Mouse (Mus musculus) megakaryocyte, embryonic 14.5 days (primary cell): ENCODE data around the gene Oxnad1. TPM values are rescaled to one million over a fixed set of nuclear protein-coding genes. Genes with fewer than 3 reads are reported as not detected.
"Not testable (repeated sequence)": the region's sequence is repeated elsewhere in the genome, so short reads cannot be mapped to it uniquely, and the experiment has no call there.

Experiments
- H3K27me3 ChIP-seq: replicated peaks from 2 replicates; pipeline ENCODE3; 2012; ENCODE audit warnings: inconsistent platforms
- H3K36me3 ChIP-seq: replicated peaks from 2 replicates; pipeline ENCODE3; 2012; ENCODE audit warnings: low read length, inconsistent platforms, mixed read lengths
- H3K4me1 ChIP-seq: 2 replicates; pipeline ENCODE4 v1.6.1; 2012; ENCODE audit warnings: inconsistent platforms
- H3K4me3 ChIP-seq: replicated peaks from 2 replicates; pipeline ENCODE3; 2012; ENCODE audit warnings: moderate library complexity, mild to moderate bottlenecking, inconsistent platforms
- H3K9me3 ChIP-seq: 2 replicates; pipeline ENCODE4 v1.6.1; 2012; ENCODE audit warnings: inconsistent platforms
- FLI1 ChIP-seq: IDR thresholded peaks from 2 replicates; pipeline ENCODE4 v1.6.1; 2012; ENCODE audit warnings: low read length, inconsistent platforms, mixed read lengths
- GATA1 ChIP-seq: IDR thresholded peaks from 3 replicates; pipeline ENCODE4 v1.6.1; 2012; ENCODE audit warnings: mixed read lengths, low read length, inconsistent platforms, borderline replicate concordance
- polyA plus RNA-seq: library from polyadenylated mRNA; stranded (reverse); fragments of >175 nt; gene quantifications from 2 replicates; pipeline ENCODE4 v1.2.3, GENCODE M21; 2012; ENCODE audit warnings: low replicate concordance; ENCODE audit not compliant: insufficient read depth

Gene Oxnad1
- polyA plus RNA-seq, 1 experiment, result 17.6 TPM

DNA sequence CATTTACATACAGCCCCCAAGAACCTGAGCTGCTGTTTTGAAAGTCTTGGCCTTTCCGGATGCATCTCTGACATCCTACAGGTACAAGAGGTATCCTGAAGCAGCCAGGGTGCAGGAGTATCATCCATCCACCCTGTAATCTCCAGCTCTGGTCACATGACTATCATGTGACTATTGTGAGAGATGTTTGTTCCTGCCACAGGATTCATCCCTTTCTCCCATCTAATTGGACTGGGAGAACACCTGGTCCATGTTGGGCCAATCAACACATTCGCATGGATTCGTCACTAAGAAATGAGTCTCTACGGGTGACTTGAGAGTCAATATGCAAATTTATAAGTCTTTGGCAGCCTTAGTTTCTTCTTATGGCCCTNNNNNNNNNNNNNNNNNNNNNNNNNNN is 23.8 kb upstream of the Oxnad1 start:
- H3K36me3 ChIP-seq, result no peaks in the 10 kb centered on the region
- no peak overlapping the region for H3K4me3 ChIP-seq
- TF ChIP-seq GATA1 (no peak), FLI1 (no peak)
- H3K4me1 ChIP-seq, result peaks cover 4% of the 10 kb centered on the region
- H3K9me3 ChIP-seq, result peaks cover 28% of the 10 kb centered on the region
- peaks cover 31% of the 10 kb centered on the region for H3K27me3 ChIP-seq

DNA sequence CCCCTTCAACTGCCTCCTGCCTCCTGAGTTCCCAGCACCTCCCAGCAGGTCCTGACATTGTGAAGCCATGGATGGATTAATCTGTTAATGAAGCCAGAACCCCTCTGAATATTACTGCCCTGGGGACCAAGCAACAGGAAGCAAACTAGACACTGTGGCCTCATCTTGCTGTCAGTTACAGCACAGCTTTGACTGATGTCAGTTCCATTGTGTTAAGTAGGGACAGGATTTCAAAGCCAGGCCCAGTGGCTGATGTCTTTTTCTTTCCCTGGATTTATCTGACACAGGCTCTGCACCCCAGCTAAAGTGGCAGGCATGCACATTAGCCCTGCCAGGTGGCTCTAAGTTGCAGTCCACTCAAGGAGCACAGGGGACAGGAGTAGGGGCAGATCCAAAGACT is 12.4 kb upstream of the Oxnad1 start:
- Histone ChIP-seq H3K27me3 (peaks cover 12% of the 10 kb centered on the region), H3K9me3 (peaks cover 25% of the 10 kb centered on the region), H3K4me3 (peak overlapping the region; percentile 78), H3K4me1 (peaks cover 43% of the 10 kb centered on the region), H3K36me3 (no peaks in the 10 kb centered on the region)
- TF ChIP-seq FLI1 (no peak), GATA1 (no peak)

DNA sequence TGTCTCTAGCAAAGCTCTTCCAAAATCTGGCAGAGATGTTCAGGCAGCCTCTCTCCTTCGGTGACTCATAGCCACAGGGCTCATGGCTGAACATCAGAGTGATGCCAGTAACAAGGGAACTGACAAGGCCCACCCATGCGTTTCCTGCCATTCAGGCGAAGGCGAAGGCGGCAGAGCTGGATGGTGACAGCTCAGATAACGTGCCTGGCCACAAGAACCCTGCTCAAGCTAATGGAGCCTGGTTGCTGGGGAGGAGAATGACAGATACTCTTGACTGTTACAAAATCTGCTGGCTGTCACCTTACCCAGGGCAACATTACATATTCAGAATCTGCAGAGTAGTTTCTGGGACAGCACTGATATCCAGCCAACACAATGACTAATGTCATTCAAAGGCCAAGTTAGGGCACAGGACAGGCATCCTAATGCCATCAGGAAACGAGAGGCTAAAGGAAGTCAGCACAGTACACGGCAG is 11.9 kb upstream of the Oxnad1 start:
- TF ChIP-seq GATA1 (no peak; the same call in 2 of the 3 replicates), FLI1 (no peak)
- Histone ChIP-seq H3K27me3 (peaks cover 10% of the 10 kb centered on the region), H3K4me3 (peak overlapping the region; percentile 78), H3K9me3 (peaks cover 21% of the 10 kb centered on the region), H3K36me3 (no peaks in the 10 kb centered on the region), H3K4me1 (peaks cover 43% of the 10 kb centered on the region)

DNA sequence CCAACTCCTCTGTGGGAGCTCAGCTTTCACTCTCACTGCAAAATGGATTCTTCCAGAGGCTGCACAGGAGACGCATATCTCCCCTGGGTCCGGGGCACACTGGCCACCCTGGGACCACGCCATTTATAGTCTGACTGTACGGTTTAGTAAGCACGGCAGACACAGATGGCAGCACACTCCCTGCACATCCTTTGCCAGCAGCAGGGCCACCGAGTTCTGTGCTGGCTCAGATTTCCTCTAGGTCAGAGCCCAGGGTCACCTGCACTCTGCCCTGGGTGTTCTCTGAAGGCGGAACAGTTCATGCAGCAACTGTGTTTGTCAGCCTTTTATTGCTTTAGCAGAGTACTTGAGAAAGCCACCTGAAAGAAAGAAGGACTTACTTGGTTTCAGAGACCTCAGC is 11.3 kb upstream of the Oxnad1 start:
- peaks cover 43% of the 10 kb centered on the region for H3K4me1 ChIP-seq
- peaks cover 4% of the 10 kb centered on the region for H3K27me3 ChIP-seq

DNA sequence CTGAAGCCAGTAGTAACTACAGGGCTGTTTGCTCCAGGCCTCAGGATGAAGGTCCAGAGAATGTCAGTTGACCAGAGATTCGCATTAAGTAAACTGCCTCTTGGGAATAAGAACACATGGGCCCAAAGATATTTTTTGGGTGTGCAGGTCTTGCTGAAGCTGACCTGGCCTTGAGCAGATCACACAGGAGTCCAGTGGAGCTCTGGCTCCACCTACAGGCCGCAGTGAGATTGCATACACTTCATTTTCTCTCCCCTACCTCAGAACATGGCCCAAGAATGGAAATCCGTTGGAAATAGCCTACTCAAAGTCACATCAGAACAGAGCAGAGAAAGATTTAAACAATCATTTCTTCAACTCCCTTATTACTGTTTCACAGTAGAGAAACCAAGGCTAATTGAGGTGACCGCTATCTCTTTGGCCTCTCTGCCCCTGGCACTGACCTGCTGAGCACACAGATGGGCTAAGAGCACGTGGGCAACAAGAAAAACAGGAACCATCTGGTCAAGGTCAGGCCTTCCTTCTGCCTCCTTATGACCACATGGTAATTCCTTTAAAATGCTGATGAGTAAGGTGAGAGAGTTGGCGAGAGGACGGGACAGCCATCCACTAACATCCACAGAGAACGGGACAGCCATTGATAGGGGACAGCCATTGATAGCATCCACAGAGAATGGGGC is 8.1 kb upstream of the Oxnad1 start:
- Histone ChIP-seq H3K4me1 (peaks cover 43% of the 10 kb centered on the region), H3K4me3 (no peak overlapping the region), H3K36me3 (peaks cover 23% of the 10 kb centered on the region), H3K27me3 (peaks cover 2% of the 10 kb centered on the region), H3K9me3 (no peaks in the 10 kb centered on the region)
- TF ChIP-seq GATA1 (no peak), FLI1 (no peak)

More for the DNA sequence above, 11.3 kb upstream of the Oxnad1 start:
- Histone ChIP-seq H3K36me3 (no peaks in the 10 kb centered on the region), H3K9me3 (peaks cover 15% of the 10 kb centered on the region), H3K4me3 (peak overlapping the region; percentile 59)
- TF ChIP-seq FLI1, result no peak
- TF ChIP-seq GATA1, result no peak

DNA sequence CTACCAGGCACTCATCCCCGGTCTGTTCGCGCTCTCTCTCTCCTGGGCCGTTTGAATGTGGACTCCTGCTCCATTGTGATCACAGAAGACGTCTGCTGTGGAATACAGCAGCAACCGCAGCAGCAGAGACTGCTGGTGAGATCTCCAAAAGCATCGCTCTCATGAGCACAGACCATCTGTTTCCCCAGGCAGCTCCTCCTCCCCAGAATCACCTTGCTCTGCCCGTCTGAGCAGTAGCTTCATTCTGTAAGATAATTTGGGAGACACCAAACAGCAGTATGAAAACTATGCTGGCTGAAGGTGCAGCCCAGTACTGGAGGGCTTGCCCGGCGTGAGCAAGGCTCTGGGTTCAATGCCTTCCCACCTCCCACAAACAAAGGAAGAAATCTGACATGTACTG is 4.1 kb upstream of the Oxnad1 start:
- Histone ChIP-seq H3K4me3 (no peak overlapping the region), H3K27me3 (no peaks in the 10 kb centered on the region), H3K4me1 (peaks cover 24% of the 10 kb centered on the region), H3K9me3 (no peaks in the 10 kb centered on the region), H3K36me3 (peaks cover 39% of the 10 kb centered on the region)
- no peak for TF ChIP-seq FLI1
- no peak for TF ChIP-seq GATA1

DNA sequence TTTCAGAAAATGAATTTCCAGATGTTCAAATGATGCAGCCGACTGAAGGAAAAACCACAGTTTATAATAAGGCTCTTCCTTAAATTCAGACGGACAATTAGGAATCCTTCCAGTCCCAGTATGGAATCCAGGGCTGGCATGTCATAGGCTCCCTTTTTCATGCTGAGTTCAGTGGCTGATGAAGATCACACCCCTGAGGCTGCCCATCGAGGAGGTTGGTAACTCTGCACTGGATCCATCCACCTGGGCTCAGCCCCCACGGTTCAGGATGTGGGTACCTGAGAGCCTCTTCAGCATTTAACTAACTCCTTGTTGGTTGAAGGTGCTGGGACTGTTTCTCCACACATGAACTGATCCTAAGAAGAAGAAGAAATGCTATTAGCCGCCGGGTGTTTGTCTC is 2.3 kb upstream of the Oxnad1 start:
- Histone ChIP-seq H3K9me3 (no peaks in the 10 kb centered on the region), H3K36me3 (peaks cover 39% of the 10 kb centered on the region), H3K4me3 (no peak overlapping the region), H3K27me3 (no peaks in the 10 kb centered on the region), H3K4me1 (peaks cover 23% of the 10 kb centered on the region)
- TF ChIP-seq GATA1 (no peak), FLI1 (no peak)

DNA sequence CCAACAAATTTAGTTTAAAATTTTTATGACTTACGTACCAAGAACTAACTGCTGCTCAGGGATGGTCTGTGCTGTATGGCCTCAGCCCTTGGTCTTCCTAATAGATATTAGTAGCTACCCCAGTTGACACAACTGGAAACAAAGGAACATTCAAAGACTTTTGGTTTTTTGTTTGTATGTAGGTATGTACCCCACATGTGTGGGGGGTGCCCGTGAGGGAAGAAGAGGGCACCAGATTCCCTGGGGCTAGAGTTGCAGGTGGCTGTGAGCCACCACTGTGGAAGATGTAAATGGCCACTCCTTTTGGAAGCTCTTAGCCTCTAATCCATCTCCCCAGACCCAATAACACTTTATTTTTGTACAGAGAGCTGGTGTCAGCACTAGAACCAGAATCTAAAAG is 1.7 kb upstream of the Oxnad1 start:
- H3K9me3 ChIP-seq, result no peaks in the 10 kb centered on the region

DNA sequence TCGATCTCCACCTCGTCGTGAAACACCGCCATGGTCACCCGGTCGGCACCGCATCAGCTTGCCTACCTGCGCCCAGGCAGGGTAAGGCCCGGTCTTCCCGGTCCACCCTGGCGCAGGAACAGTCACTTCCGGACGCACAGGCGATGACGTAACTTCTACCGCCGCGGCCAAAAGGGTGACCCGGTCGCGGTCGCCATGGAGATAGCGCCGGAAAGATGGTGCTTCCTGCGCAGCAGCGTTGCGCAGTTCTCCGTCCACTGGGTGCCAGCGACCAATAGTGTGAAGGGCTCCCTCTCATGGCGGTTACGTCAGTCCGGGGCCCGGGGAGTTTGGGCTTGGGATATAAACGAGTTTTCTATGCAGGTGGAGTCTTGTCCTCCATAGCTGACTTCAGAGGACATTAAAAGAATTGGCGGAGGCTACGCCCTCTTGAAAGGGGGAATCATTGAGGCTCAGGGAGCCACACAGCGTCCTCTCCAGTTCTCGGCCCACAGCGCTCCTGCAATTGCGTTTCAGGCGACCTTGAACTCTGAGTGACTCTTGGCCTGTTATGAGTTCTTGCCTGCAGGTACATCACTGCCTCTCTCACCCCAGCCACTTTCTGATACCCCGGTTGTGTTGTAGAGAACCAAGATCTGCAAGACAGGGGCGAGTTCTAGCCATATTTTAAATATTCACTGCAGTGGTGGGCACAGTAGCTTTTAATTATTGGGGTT is 470 bp downstream of the Oxnad1 start, which contains the start of gene Dph3:
Dph3 (minus strand) TSS at position 244 of the 716 bp plus-strand sequence.
- Histone ChIP-seq H3K4me1 (peaks cover 46% of the 10 kb centered on the region), H3K9me3 (no peaks in the 10 kb centered on the region), H3K4me3 (peak within 1 kb of the TSS; percentile 96), H3K36me3 (peaks cover 44% of the 10 kb centered on the region), H3K27me3 (no peaks in the 10 kb centered on the region)
- TF ChIP-seq GATA1, result no peak
- TF ChIP-seq FLI1, result peak; percentile 67; the same call in 1 of the 2 replicates

More for the DNA sequence above, 1.7 kb upstream of the Oxnad1 start:
- TF ChIP-seq GATA1 (no peak), FLI1 (no peak)
- peaks cover 24% of the 10 kb centered on the region for H3K4me1 ChIP-seq
- H3K36me3 ChIP-seq, result peaks cover 40% of the 10 kb centered on the region
- no peaks in the 10 kb centered on the region for H3K27me3 ChIP-seq
- no peak overlapping the region for H3K4me3 ChIP-seq

DNA sequence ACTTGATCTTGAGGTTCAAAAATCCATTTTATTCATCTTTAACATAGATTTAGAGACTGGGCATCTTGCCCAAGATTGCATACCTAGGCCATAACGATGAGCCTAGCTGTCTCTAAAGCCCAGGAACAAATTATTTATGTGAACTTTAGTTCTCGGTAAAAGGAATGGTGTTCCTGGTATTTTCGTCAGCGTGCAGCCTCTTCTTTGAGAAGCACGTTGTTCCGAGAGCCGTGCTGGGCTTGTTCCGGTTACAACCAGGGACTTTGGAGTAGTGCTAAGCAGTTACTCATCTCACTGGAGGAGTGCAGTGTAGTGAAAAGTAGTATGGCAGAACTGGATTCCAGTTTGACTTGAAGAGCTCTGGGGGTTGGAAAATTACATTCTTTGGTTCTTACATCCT is 1.1 kb downstream of the Oxnad1 start:
- Histone ChIP-seq H3K4me3 (peak overlapping the region; percentile 96), H3K9me3 (no peaks in the 10 kb centered on the region), H3K4me1 (peaks cover 49% of the 10 kb centered on the region), H3K27me3 (no peaks in the 10 kb centered on the region), H3K36me3 (peaks cover 43% of the 10 kb centered on the region)
- no peak for TF ChIP-seq FLI1
- no peak for TF ChIP-seq GATA1

DNA sequence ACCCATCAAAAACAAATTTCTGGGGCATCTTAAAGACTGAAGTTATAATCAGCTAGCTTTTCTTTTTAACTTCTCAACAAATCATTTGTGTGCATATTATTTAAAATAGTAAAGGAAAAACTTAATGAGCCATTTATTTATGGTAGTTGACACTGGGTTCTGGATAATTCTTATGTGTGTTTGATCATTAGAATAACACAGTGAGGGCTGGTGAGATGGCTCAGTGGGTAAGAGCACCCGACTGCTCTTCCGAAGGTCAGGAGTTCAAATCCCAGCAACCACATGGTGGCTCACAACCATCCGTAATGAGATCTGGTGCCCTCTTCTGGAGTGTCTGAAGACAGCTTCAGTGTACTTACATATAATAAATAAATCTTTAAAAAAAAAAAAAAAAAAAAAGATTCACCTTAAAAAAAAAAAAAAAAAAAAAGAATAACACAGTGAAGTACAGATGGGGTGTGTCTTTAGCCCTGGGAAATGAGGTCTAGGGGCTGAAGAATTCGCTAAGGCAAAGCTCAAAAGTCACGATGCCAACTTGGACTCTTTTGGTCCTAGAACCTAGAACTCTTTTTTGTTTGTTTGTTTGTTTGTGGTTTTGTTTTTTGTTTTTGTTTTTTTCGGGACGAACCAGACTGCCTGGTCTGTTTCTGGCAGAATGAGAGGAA is 2.5 kb downstream of the Oxnad1 start:
- H3K9me3 ChIP-seq, H3K4me3 ChIP-seq, H3K27me3 ChIP-seq: not testable (repeated sequence)
- Histone ChIP-seq H3K36me3 (peaks cover 43% of the 10 kb centered on the region), H3K4me1 (peaks cover 53% of the 10 kb centered on the region)
